Mouse (Mus musculus): ENCODE measurements around the gene Kif26b. TPM values are rescaled to one million over a fixed set of nuclear protein-coding genes. Genes with fewer than 3 reads are reported as not detected.
A peak's percentile ranks its signal among the peaks of the same experiment; 100 is the strongest.

The Kif26b gene
- total RNA-seq, 1 experiment from 2014 or later, result 0.69 TPM

GRCm38 (mm10) chr1:178646589-178646988 is 117.7 kb downstream of the Kif26b start:
- no peak for ATAC-seq (replicated peaks; ENCODE audit: low read depth, poor library complexity, severe bottlenecking)

DNA sequence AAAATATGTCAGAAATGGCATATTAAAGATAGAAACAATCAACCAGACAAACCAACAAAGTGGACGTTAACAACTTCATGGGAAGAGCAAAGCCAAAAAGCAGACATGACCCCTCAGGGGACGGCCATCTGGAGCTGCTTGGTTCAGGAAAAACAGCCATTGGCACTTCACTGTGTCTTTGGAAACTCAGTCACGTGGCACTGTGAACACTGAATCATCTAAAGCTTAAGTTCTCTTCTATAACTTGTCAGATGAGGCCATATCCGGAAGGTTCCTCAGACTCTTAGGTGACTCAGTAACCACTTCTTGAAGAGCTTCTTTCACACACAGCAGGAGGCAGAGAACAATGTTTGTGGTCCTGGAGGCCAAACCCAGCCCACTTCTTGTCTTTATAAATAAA is 126.6 kb downstream of the Kif26b start:
- ATAC-seq (replicated peaks; ENCODE audit: low read depth, poor library complexity, severe bottlenecking), result no peak

GRCm38 (mm10) chr1:178661035-178661434 is 132.1 kb downstream of the Kif26b start:
- no peak for ATAC-seq (replicated peaks; ENCODE audit: low read depth, poor library complexity, severe bottlenecking)

- no peak for ATAC-seq (replicated peaks; ENCODE audit: low read depth, poor library complexity, severe bottlenecking)
These were observed 132.6 kb downstream of the Kif26b start for GRCm38 (mm10) chr1:178661556-178661955.

- ATAC-seq (replicated peaks; ENCODE audit: low read depth, poor library complexity, severe bottlenecking), result no peak
These were observed 134.6 kb downstream of the Kif26b start for GRCm38 (mm10) chr1:178663539-178663938.

DNA sequence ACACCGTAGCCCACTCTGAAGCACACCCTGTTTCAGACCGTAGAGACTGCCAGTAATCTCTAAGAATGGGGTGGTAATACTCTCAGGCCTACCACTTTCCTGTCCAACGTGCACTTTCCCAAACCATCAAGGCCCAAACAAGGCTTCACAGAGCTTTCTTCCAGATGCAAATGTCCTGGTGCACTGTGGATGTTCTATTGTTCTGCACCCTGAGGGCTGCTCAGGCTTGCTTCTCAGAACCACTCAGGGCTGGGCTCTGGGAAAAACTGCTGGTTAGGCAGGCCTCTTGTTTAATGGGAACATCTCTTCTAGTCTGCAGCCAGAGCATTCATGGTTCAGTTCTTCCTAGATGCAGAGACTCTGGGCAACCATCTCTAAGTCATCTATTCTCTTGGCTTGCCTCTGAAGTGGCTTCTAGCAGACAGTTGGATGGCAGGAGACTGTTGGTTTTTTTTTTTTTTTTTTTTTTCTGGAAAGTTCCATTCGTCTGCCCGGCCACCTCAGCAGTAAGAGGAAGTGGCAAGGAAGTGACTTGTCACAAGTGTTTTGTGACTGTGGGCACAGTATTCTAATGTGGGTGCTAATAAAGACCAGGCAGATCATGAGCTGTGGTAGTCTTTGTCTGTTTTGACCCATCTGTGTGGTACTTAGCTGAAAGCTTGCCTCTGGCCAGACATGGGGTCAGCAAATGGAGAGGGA is 135.5 kb downstream of the Kif26b start:
- ATAC-seq (replicated peaks; ENCODE audit: low read depth, poor library complexity, severe bottlenecking), result peak; percentile 89

- ATAC-seq (replicated peaks; ENCODE audit: low read depth, poor library complexity, severe bottlenecking), result no peak
These were observed 137.6 kb downstream of the Kif26b start for GRCm38 (mm10) chr1:178666524-178666923.

DNA sequence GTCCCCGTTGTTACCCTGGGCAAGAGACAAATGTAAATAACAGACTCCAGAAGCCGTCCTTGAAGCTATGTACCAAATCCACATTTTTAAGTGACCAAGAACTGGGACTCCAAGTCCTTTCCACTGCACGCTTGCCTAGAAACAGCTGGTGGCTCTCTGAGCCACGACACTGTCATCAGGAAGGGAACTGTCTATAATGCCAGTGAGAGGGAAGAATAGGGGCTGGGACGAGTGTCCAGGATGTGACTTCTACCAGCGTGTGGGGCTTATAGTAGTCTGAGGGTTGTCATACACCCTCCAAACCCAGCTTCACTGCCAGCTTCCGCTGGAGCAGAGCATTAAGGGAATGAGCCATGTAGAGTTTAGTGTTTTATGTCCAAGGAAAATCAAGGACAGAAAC is 138.9 kb downstream of the Kif26b start:
- no peak for ATAC-seq (replicated peaks; ENCODE audit: low read depth, poor library complexity, severe bottlenecking)

DNA sequence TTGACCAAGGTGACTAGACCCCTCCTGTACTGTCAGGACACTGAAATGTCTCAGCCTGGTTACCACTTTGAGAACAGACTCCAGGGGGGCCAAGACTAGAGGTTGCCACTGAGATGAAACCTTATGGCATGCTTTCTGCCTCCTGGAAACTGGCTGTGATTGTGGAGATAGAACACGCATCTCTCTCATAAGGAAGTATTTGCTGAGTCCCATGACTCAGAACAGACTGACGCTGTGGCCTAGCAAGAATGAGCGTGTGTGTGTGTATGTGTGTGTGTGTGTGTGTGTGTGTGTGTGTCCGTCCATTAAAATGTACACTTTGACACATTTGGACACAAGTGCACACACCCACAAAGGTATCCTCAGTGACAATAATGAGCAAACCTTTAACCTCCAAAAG is 140.0 kb downstream of the Kif26b start:
- ATAC-seq (replicated peaks; ENCODE audit: low read depth, poor library complexity, severe bottlenecking), result no peak

DNA sequence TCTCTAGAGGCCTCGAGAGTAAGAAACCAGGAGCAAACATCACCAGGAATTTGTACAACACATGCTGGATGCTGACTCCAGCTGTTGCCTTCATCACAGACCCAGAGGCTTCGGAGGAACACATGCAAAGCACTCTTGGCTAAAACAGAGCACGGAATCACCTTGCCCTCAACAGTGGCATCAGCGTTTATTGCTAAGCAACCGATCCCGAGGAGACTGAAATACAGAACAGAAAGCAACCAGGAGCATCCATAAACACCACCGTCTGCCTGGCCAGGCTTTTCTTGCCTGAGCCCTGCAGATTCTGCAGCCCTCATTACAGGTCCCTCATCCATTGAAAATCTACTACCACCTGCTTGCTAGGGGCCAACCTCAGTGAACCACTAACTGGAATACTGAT is 144.1 kb downstream of the Kif26b start:
- no peak for ATAC-seq (replicated peaks; ENCODE audit: low read depth, poor library complexity, severe bottlenecking)

- ATAC-seq (replicated peaks; ENCODE audit: low read depth, poor library complexity, severe bottlenecking), result no peak
These were observed 144.6 kb downstream of the Kif26b start for GRCm38 (mm10) chr1:178673506-178673905.

DNA sequence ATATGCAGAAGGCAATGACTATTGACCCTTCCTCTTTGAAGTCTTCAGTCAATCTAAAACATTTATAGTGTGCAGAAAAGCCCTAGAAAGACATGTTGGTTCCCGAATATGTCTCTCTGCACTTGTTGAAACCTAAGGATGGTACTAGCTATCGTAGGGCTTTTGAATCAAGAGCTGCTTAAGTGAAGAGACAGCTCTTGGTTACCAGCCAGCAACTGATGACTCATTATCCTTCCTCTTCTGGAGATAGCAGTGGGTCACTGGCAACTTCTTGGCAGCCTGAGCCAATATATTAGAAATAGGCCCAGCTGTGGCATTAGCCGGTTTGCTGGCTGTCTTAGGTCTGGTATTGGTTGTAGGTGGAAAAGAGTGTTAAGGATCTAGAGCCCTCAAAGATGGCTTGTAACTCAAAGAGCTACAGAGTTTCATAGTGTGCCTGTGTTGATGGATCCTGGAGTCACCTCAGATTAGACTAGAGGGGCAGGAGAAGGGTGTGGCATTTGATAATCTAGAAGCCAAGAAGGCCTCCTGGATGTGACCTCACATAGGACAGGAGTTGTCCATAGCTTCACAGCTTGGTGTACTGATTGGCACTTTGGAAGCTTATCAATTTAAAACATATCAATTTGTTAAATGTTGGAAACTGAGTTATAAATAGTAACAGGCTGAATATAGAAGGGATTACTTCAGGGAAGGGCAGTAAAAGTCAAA is 146.8 kb downstream of the Kif26b start:
- ATAC-seq (replicated peaks; ENCODE audit: low read depth, poor library complexity, severe bottlenecking), result peak; percentile 71

GRCm38 (mm10) chr1:178677160-178677559 is 148.2 kb downstream of the Kif26b start:
- ATAC-seq (replicated peaks; ENCODE audit: low read depth, poor library complexity, severe bottlenecking), result no peak

GRCm38 (mm10) chr1:178677630-178678221 is 148.8 kb downstream of the Kif26b start:
- ATAC-seq (replicated peaks; ENCODE audit: low read depth, poor library complexity, severe bottlenecking), result no peak

DNA sequence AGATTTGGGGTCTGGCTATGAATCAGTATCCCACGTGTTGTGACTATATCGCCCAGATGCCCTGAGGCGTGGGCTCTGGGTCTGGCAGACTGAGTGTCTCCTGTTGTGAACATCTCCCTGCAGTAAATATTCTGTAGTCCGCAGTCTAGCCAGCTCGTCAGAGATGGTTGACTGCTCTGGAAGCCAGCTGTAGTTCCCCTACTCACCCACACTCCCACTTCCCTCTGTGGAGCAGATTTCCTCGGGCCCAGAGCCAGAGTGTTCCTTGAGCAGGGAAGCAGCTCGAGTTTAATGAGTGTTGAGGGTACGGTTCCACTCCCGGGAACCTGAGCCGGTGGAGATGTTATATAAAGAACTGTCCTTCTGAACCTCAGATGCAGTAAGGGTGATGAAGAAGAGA is 154.7 kb downstream of the Kif26b start:
- ATAC-seq (replicated peaks; ENCODE audit: low read depth, poor library complexity, severe bottlenecking), result no peak

DNA sequence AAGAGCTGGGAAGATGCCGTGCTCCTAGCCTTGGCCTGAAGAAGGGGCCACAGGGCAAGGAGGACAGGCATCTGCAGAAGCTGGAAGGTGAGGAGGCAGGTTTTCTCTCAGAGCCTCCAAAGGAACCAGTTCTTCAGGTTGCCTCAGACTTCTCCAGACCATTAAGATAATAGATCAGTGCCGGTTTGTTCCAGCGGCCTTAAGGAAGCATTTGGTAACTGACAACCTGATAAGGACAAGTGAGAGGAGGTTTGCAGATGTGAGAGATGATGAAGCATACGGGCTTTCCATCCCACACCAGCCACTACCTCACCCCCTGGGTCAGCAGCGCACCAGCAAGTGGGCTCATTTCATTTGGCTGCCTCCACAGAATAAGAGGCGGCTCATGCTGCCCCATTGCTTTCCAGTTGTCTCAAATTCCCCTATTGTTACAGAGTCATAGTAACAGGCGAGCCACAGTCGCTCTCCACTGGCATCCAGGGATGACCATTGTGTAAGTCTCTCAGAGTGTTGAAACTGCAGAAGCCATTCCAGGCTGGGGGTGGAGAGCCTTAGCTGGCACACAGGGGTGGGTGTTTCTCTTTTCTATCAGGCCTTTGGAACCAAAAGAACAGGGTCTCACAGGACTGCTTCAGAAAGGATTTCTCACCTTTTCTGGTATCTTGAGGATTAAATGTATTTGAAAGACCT is 156.2 kb downstream of the Kif26b start:
- ATAC-seq (replicated peaks; ENCODE audit: low read depth, poor library complexity, severe bottlenecking), result 0 out of 2 replicates have a peak, but pooled peaks have one; percentile 31

DNA sequence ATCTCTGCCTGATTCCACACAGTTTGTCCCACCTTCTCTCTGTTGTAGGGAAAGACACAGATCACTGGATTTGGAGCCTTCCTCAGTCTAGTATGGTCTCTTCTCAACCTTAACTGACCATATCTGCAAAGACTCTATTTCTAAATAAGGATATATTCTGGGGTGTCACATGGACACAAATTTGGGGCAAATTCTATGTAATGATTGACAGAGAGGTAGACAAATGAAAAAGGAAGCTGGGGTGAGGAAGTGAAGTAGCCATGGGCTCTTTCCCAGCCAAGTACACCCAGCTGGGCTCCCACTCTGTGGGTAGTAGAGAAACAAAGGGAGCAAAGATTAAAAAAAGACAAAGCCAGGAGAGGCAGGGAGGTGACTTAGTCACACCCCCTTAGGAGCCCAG is 158.0 kb downstream of the Kif26b start:
- ATAC-seq (replicated peaks; ENCODE audit: low read depth, poor library complexity, severe bottlenecking), result no peak

- ATAC-seq (replicated peaks; ENCODE audit: low read depth, poor library complexity, severe bottlenecking), result no peak
These were observed 160.6 kb downstream of the Kif26b start for GRCm38 (mm10) chr1:178689512-178689911.

DNA sequence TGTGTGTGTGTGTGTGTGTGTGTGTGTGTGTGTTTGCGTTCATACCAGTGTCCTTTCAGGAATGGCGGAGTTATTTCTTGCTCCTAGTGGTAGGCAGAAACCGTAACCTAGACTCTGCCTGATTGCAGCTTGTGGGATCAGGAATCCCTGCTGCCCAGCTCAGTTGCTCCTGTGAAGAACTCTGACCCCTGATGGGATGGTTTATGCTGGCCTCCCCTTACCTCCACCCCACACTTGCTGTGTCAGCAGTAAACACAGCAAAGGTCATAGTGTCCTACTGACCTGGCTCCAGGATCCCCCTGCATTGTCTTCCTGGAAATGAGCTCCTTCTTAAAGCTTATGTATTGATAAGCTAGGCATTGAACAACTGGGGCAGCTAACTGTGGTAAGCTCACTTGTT is 162.8 kb downstream of the Kif26b start:
- no peak for ATAC-seq (replicated peaks; ENCODE audit: low read depth, poor library complexity, severe bottlenecking)

DNA sequence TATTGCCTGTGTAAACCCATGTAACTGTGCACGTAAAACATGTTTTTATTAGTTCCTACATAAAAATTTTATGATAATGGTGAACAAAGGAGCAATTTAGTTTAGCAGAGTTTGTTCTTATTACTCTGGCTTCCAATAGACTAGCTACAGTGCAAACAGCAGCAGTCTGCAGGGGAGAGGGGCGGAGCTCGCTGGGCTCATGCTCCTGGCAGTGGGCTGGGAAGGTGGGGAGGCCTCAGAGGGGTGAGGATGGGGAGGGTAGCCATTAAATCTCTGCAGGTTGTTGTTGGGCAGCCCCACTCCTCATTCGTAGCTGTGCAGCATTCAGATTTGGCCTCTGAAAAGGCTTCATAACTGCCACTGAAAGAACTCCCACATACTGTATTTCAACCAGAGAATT is 171.2 kb downstream of the Kif26b start:
- ATAC-seq (replicated peaks; ENCODE audit: low read depth, poor library complexity, severe bottlenecking), result no peak

DNA sequence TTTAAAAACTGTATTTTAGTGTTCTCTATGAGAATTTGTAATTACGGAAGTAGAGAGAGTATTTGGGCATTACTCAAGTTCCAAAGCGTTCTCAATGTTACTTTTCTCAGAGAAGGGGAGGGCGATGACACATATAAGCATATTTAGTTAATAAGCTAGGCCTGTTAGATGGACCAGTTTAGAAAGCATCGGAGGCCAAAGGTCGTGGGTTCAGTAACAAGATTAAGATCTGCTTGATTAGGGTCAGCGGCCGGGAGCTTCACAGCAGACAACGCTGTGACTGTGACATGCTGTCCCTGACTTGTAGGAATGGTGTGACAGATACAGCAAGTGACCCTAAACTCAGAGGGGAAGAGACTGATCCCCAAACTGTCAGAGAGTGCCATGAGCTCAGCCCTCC is 174.6 kb downstream of the Kif26b start:
- ATAC-seq (replicated peaks; ENCODE audit: low read depth, poor library complexity, severe bottlenecking), result no peak

Data from common myeloid progenitor, adult 5-6 weeks (primary cell).